Mouse (Mus musculus): ENCODE measurements around the gene Cep57.

DNA sequence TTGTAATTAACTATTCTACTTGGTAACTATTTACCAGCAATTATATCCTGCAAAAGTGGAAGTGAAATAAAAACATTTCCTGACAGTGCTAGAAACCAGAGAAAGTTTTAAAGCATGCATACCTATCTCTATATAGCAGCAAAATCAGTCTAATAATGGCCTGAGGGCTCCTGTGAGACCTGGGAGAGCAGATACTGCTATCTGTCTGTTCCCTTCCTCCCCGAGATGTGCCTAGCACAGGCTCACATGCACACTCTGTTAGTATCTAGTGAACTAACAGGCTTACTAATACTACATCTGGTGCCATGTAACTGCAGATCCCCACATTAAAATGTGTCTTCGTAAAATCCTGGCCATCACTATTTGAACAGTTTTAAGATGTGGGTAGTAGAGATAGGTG is 32.2 kb downstream of the Cep57 start:
- TF ChIP-seq CTCF (IDR thresholded peaks at IDR 0.05; ENCODE audit: low read depth, low read length) = no peak
- no peak for TF ChIP-seq EP300 (IDR thresholded peaks at IDR 0.05; ENCODE audit: insufficient read depth, low read depth, low read length)
- TF ChIP-seq POLR2A (IDR thresholded peaks at IDR 0.05; ENCODE audit: insufficient read depth, low read length) = no peak
